Mouse (Mus musculus): Measurements from ENCODE around the gene Sox8.

The Sox8 gene

DNA sequence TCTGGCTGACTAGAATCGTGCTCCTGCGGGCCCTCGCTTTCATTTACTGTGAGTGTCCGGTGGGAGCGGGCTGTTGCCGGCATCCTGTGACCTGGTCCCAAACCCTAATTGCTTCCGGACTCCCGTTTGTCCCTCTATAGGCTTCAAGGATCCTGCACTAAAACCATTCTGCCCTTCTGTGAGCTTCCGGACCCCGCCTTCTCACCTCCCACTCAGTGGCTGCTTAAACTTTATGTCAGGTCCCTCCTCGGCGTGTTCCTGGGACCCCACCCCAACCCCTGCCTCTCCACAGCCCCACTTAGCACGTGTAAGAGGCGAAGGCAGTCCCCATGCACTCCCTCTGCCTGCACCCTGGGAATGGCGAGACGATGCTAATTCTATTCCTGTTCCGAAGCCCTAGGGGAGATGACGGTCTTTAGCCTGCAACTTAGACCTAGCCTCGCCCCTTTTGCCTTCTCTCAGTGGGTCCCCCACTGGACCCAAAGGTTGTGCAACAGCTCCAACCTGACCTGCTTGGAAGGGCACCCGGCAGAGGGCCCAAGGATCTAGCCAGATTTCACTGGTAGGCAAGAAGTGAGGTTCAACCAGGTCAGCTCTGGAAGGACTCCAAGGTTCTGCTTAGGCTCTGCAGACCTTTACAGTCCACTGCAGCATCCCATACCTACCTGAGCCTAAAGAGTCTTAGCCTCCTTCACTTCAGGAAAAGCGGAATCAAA, 9.0 kb upstream of the Sox8 start:
- DNase-seq = no peak

DNA sequence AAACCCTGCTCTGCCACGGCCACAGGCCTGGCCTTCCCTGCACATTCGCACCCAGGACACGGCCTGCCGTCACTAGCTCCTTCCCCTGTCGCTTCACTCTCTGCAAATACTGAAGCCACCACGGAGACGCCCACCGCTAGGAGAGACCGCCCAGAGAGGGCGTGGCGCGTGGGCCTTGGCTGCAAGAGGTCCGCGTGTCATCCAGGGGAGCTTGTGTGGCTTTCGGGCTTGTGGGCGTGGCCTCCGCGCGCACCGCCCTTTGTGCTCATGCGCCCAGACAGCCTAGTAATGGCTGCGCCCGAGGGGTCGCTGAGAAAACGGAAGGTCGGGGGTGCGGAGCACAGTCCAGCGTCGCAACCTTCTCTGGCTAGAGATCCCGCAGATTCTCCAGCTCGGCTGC, 8.4 kb upstream of the Sox8 start, which contains the start of gene Lmf1:
Gene Lmf1, plus strand, starts transcription at position 166 of the 400 bp plus-strand sequence.
- peak; percentile 97 for DNase-seq

DNA sequence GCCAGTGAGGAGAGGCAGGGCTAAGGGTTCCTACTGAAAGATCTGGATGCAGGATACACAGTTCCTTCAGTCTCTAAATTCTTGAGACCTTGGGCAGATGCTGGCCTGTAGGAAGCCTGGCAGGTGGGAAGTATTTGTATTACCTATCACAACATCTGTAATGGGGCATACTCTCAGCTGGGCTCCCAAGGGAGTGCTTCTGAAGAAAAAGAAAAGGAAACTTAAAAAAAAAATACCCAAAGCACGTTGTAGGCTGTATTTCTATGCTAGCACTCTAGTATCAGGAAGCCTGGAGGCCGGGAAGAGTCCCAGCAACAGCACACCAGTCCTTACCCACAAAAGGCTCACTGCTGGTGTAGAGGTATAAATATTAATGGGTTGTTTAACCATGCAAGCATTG, 7.2 kb upstream of the Sox8 start:
- no peak for DNase-seq

DNA sequence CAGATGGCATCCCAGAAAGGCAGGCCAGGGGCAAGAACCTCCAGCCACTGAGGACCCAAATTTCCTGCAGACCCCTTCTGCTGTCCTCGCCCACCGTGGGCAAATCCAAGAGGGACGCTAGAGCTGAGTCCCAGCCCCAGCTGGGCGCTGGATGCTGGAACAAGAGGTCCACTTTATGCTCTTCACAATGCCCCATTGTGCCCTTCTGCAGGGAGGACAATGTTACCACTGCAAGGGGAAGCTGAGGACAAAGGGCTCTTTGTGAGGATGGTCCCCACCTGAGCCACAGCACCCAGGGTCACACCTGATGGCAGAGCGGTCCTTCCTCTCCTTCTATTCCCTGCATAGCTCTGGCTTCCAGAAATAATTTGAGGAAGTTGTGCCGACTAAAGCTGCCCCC, 6.8 kb upstream of the Sox8 start:
- DNase-seq = no peak

DNA sequence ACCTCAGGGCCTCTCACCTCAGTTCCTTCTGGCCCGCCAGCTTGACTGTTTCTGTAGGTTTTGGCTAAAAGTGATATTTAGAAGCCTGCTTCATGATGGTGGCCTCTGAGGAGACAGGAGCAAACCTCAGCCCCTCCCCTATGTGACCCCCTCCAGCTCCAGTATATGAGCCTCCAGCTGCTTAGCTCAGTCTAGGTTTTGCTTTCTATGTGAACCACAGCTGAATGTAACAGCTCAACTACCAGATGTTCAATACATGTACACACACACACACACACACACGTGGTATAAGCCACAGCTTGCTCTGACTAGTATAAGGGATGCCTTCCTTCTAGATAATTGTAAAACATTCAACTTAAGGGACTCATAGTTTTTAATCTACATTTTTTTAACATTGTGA, 5.5 kb upstream of the Sox8 start:
- no peak for DNase-seq

DNA sequence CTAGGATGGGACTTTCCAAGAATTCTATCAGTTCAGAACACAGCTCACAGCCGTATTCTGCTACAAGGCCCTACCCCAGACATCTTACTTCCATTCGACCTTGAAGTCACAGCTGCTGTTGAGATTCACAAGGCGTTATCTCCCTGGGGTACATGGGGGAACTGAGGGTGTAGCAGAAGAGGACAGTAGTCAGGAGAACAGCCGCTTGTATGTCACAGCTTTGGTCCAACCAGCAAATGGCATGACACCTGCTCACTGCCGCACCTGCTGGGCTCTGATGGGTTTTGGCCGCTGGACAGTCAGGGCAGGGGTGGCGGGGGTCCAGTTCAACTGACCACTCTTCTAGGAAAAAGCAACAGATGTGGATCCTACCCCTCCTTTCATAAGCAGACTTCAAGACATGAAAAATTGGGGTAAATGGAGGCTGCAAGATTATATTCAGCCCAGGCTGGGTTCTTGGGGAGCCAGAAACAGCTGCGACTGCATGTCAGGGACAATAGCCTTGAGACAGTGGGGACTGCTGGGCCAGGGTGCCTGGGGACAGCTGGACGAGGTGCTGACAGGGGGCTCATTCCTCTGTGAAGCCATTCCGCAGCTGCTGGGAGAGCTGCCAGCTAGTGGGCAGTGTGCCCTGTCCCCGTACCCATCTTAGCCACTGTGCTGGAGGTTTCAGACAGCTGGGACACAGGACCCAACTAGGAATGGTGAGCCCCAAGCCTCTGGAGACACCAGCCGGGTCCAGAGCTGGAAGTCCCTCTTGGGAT, 4.9 kb upstream of the Sox8 start:
- no peak for DNase-seq

DNA sequence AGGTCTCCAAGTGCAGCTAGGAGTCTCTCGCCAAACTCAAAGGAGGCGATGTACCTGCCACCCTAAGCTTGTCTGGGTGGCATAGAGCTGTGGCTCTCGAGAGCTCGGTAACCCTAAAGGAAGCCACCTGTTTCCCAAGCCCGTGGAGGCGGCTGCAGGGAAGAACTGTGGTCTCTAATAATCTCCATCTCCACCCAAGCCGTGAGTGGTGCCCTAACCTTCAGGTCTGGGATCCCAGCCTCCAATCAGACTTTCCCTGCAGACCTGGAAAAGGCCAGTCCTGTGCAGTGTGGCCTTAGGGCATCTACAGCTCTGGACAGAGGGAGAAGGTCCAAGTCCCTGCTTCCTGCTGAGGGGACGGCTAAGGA, 951 bp upstream of the Sox8 start:
- no peak for DNase-seq

DNA sequence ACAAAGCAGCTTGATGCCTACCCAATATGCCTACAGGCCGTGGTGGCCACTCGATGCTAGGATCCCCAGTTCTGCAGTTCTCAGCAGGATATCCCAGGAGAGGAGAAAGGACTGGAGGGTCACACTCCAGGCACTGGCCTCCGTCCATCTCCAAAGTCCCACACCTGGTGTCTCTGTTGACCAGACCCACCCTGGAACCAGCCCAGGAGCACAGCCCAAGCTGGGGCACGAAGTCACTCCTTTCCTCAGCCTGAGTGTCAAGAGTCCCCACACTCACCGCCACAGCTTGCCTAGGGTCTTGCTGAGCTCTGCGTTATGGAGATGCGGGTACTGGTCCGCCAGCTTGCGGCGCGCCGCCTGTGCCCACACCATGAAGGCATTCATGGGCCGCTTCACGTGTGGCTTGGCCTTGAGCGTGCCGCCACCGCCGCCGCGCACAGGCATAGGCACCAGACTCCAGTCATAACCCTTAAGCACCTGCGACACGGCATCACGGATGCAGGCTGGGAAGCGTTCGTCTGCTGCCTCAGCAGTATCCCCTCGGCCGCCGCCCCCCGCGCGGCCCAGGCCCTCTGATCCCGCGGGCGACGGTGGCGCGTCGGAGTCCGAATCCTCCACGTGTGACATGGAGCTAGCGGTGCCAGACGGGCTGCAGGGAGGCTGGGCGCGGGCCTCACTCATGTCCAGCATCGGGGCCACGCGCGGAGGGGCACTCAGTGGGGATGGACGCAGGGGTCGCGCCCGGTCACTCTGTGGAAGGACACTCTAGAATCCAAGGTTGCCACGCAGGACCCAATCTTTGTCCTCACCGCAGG, 446 bp downstream of the Sox8 start:
- DNase-seq = no peak

DNA sequence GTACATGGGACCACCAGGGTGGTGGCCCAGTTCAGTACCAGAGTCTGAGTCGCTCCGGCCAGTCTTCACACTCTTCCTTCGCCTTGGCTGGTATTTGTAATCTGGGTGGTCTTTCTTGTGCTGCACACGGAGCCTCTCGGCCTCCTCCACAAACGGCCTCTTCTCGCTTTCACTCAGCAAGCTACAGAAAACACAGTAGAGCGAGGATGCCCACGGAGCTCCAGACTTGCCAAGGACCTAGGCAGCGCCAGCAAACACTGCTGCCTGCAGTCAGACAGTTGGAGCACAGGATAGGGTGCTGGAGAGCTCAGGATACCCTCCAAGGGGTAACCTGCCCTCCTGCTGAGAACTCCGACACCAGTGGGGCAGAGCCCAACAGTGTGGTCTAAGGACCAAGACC, 1.6 kb downstream of the Sox8 start:
- DNase-seq = no peak

DNA sequence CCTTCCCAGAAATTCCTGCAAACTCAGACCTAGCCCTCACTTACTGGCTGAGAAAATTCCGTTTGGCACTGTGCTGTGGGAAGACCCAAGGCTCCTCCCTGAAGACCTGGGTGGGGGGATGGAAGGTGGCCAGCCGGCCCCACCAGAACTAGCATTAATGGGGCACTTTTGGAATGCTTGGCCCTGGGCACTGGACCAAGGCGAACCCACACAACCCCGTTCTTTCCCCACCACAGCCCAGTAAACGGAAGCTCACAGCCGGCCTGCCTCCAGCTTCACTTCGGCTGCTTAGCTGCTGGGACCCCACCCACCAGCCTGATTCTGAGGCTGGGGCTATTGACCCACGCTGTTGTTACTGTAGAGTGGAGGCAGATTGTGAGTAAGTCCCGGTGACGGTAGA, 2.3 kb downstream of the Sox8 start:
- peak; percentile 28 for DNase-seq

DNA sequence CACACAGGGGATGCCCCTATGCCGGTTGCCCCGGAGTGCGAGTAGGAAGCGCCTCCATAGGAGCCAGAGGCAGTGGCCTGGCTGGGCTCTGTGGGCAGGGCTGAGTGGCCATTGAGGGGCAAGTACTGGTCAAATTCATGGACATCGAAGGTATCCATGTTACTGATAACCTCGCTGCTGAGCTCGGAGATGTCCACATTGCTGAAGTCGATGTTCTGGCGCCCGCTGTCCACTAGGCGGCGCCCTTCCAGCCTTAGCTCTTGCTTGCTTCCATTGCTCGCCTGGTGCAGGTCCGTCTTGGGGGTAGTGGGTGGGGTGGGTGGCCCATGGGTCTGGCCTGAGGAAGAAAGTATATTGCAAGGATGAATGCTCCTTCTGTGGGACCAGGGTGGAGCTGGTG, 2.7 kb downstream of the Sox8 start:
- peak; percentile 33 for DNase-seq

DNA sequence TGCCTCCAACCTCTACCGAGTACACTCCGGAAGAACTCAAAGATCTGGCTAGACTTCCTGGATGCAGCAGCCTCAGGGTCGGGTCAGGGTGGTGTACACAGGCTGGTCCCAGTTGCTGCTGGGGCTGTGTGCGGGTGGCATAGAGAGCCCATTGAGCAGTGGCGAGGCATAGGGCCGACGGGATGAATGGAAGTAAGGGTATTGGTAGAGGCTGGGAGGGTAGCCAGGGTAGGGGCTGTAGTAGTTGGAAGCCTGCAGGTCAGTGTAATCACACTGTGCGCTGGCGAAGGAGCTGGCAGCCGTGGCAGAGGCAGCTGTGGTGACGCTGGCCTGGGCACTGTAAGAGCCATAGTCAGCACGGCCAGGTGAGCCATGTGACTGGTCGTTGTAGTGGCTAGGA, 3.2 kb downstream of the Sox8 start:
- DNase-seq = no peak

DNA sequence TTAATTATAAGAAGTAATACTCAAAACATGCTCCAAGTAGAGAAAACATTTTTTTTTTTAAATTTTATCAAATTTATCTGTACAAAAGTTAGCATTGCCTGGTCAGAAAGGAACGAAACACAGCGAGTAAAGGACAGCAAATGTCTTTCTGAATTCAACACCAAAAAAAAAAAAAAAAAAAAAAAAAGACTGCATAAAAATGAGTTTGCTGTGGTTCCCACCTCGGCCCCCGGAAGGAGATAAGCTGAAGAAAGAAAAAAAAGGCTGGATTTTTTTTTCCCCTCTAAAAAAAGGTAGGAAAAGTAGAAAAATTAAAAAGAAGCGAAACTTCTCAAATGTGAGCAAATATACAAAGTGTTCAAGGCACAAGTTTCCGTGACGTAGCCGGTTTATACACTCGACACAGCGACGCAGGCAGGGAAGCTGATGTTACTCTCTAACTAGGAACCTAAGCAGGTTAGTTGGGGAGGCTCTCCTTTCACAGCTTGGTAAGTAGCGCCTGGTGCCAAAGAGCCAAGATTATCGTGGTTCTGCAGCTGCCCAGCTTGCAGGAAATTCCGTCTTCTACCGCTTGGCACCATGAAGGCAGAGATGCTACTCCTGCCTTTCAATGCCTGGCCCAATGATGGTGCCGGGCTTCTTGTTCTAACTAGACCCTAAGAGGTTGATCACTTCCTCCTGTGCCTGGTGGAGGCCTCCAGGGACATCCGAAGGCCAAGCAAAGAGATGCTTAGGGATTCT, 4.5 kb downstream of the Sox8 start:
- DNase-seq = no peak

DNA sequence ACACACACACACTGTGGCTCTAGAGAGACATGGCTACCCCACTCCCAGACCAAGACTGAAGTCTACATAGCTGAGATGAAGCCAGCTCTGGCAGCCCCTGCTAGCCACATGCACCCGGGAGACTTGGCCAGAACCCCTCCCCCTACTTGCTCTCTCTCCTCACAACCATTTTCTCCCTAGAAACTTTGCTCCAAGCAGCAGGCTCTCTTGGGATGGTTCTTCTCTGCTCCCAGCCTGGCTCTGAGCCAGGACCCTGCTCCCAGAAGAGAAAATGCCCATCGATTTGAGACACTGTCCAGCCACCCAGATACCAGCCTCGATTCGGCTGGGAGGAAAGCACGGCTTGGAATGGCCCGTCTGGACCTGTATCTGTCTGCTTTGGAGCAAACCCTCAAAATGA, 5.2 kb downstream of the Sox8 start:
- DNase-seq = peak; percentile 38

DNA sequence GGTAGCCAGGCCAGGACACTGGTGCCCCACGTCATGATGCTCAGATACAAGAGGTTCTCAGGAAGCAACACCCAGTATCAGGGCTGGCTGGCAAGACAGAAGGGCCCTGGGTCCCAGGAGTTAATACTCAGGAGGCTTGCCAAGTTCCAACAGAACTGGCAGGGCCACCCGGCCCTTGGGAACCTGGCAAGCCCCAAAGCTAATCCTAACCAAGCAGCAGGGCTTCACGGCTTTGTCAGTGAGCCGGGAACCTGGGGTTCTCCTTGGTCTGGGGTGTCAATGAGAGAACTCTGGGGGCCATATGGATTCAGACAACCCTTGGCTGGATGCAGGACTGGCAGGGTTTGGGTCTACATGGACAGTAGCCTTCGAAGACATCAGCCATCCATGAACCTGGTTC, 6.0 kb downstream of the Sox8 start:
- DNase-seq = peak; percentile 39

DNA sequence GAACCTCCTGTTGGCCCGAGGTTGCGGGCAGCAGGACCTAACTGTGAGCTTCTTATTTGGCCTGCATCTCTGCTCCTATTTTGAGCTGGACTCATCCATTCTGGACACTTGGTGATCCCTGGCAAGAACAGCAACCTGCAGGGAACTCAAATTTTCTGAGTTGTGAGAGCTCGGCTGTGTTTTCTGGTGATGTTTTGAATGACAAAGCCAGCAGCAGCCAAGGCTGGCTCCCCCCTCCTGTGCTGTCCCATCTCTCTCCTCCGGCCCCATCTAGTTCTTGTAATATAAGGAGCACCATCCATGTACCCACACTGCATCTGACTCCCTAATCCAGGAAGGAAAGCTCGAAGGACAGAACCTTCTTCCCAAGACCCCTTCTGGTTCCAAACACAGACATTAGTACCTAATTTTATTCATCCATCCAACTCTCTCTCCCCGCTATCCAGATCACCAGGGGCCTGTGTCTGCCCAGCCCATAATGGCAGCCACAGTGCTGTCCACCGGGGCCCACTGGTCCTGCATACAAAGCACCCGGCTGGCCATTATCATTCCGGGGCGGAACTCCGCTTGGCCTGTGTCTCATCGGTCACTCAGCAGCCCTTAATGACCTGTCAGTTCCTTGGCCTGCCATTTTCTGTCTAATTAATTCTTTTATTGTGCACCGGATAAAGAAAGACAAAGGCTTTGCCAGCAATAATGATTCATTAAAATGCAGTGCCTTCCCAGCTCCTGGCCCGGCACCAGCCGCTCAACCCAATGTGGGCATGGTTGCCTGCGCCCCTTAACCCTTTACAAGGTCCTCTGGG, 9.1 kb downstream of the Sox8 start:
- DNase-seq = peak; percentile 49

DNA sequence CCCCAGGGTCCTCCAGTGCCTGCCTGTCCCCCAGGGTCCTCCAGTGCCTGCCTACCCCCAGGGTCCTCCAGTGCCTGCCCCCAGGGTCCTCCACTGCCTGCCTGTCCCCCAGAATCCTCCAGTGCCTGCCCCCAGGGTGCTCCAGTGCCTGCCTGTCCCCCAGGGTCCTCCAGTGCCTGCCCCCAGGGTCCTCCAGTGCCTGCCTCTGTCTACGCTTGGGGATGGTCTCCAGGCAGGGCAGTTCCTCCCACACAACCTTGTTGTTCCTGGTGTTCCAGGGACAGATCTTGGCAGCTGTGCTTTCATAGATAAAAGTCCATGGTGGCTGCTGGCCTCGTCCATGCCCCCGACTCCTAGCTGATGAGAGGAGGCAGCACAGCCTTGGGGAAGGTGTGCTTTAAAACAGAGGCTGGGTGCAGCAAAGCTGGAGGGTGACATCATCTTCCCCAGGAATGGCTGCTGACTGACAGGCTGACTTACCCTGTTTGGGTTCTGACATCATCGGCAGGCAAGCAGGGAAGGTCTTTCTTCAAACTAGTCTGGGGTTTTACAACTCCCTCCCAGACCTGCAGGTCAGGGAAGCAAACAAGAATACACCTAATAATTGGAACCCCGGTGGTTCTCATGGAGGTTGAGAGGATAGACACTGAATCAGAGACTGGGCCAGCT, 9.8 kb downstream of the Sox8 start:
- DNase-seq = no peak

DNA sequence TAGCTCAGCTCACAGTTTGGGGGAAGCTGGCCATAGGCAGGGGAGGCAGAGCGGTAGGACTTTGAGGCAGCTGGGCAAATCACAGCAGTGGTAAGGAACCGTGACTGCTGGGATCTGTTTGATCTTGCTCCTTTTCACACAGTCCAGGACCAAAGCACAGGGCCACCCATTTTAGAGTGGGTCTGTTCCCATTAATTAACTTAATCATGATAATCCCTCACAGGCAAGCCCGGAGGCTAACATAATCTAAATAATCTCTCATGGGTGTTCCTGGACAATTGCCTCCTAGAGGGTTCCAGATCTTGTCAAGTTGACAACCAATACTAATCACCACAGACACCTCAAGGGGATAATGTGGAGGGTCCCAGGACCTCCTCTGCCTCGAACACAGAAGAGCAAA, 10.9 kb downstream of the Sox8 start:
- no peak for DNase-seq

DNA sequence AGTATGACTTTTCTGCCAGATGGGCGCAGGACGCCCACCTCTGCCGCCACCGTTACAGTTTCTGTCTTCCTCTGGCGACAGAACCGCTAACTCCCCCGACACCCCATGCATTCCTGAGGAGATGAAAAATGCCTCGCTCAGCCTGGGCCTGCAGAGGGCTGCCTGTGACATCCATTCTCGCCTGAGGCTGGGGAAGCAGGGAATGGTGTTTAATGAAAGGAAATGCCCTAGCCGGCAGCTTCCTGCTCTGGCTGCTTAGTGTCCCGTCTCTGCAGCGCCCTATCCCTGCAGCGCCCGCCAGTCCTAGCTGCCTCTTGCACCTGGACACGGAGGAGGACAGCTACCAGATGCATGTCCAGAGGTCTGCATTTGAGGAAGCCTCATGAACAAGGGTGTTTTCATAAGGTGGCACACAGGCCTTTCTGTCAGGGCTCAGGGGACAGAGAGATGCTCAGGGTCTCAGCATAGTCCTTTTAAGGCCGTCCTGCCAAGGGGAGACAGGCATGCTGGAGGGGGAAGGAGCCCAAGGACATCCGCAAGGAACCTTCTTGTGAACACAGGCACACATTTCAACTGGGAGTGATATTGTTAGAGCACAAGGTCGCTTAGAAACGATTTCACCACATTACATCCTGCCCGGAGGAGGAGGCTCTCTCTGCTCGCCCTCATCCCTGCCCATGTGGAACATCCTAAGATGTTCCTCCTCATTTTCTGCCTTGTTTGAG, 13.7 kb downstream of the Sox8 start:
- DNase-seq = no peak

DNA sequence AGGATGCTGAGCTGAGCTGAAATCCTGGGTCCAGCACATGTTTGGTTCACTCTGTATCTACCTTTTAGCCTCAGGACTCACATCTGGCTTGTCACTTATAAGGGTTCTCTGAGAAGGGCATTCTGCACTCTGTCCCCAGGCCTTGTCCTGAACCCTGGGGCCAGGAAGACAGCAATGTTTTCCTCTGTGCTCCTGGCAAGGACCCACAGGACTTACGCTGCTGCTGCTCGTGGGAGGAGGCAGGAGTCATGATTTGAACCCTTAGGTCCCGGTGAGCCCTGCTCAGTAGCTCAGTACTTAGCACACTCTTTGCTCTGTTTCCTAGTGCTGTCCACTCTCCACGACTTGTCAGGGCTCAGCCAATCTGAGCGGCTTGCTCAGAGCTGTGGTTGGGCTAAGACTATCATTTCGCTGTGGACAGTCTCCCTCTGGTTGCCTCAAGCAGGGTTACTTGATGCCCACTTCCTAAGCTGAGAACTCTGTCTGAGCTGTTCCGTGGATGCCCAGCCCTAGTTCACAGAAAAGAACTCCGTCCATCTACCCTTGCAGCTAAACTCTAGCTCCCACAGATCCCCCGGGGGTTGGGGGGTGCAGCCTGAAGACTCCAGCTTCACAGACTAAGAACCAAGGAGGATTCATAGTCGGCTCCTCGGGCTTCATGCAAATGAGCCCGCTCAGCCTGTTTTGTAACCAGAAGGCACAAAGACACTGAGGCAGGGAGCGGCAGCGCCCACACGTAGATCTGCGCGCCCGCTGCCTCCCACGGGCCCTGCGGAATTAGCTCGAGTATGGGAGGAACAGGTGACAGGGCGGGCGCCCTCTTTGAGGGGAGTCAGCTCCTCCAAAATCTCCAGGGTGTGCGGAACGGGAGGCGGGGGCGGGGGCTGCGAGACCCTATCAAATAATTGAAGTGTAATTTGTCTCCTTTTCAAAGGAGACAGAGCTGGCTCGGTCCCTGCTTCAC, 14.5 kb downstream of the Sox8 start:
- DNase-seq = no peak

Measured in cerebellum, adult 11-12 months (tissue).